Mouse (Mus musculus) liver, embryonic 15.5 days (tissue): Measurements from ENCODE around the gene Ngf. TPM values are rescaled to one million over a fixed set of nuclear protein-coding genes. Genes with fewer than 3 reads are reported as not detected.

Experiments
- ATAC-seq: fragments of 200-750 bp; cut with Nextera tagmentation; 2 replicates; pipeline ENCODE4 v1.8.0; 2017; ENCODE audit warnings: moderate number of reproducible peaks, mild to moderate bottlenecking, moderate library complexity; ENCODE audit not compliant: insufficient read depth
- H3K27ac ChIP-seq: fragments of 300-500 bp; sonication (generic); replicated peaks from 2 replicates; pipeline ENCODE4 v1.5.1; 2015; ENCODE audit warnings: mild to moderate bottlenecking, inconsistent platforms
- H3K27me3 ChIP-seq: fragments of 300-500 bp; sonication (generic); 2 replicates; pipeline ENCODE4 v1.6.1; 2015; ENCODE audit warnings: mild to moderate bottlenecking, inconsistent platforms
- H3K36me3 ChIP-seq: fragments of 300-500 bp; sonication (generic); replicated peaks from 2 replicates; pipeline ENCODE4 v1.6.1; 2015; ENCODE audit warnings: moderate library complexity, mild to moderate bottlenecking, inconsistent platforms
- H3K4me1 ChIP-seq: fragments of 300-500 bp; sonication (generic); replicated peaks from 2 replicates; pipeline ENCODE4 v1.6.1; 2015; ENCODE audit warnings: inconsistent platforms
- H3K4me2 ChIP-seq: fragments of 300-500 bp; sonication (generic); 2 replicates; pipeline ENCODE4 v1.6.1; 2015; ENCODE audit warnings: moderate library complexity, mild to moderate bottlenecking, inconsistent platforms
- H3K4me3 ChIP-seq: fragments of 300-500 bp; sonication (generic); replicated peaks from 2 replicates; pipeline ENCODE4 v1.5.1; 2015; ENCODE audit warnings: mild to moderate bottlenecking, inconsistent platforms
- H3K9ac ChIP-seq: fragments of 300-500 bp; sonication (generic); 2 replicates; pipeline ENCODE4 v1.6.1; 2015; ENCODE audit warnings: moderate library complexity, mild to moderate bottlenecking, inconsistent platforms
- H3K9me3 ChIP-seq: fragments of 300-500 bp; sonication (generic); replicated peaks from 2 replicates; pipeline ENCODE4 v1.6.1; 2016; ENCODE audit warnings: inconsistent platforms
- WGBS: fragments of 180-500 bp; shearing (Covaris S2); methylation state at CpG from one replicate; pipeline ENCODE4 v1.1.7; 2015; ENCODE audit warnings: mixed read lengths; ENCODE audit not compliant: insufficient replicate concordance; 5-methylcytosine and 5-hydroxymethylcytosine counted together
- polyA plus RNA-seq: library from polyadenylated mRNA; unstranded; fragments of >200 nt; fragmentation: Nextera tagmentation; extraction: Ambion mirVana; gene quantifications from 2 replicates; pipeline ENCODE4 v1.2.1, GENCODE M21; 2015

Ngf gene
- polyA plus RNA-seq, 1 experiment from 2014 or later: 0.30 TPM

DNA sequence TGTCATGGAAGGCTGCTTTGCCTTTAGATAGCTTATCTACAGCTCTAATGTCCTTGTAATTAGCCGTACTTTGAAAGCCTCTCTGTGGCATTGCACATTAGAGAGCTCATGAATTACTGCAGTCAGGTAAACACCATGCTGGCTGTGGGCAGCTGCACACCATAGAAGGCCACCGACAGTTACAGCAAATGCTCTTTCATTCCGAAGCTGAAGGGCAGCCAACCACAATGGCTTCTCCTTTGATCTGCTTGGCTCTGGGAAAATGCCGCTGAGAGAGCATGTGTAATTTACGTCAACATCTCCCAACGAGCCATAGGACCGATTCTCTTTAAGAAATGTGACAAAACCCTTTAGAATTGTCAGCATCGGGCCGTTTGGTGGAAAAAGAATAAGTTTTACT, 38.7 kb downstream of the Ngf start:
- ATAC-seq: no peak
- WGBS: 47% methylated on average over 9 of the region's 9 CpGs
- H3K27ac ChIP-seq: no peak overlapping the region
- H3K4me1 ChIP-seq: no peaks in the 10 kb centered on the region
- no peaks in the 10 kb centered on the region for H3K27me3 ChIP-seq
- no peaks in the 10 kb centered on the region for H3K36me3 ChIP-seq
- H3K9me3 ChIP-seq: no peaks in the 10 kb centered on the region
- H3K9ac ChIP-seq: no peak overlapping the region
- no peak overlapping the region for H3K4me3 ChIP-seq
- H3K4me2 ChIP-seq: no peak overlapping the region

DNA sequence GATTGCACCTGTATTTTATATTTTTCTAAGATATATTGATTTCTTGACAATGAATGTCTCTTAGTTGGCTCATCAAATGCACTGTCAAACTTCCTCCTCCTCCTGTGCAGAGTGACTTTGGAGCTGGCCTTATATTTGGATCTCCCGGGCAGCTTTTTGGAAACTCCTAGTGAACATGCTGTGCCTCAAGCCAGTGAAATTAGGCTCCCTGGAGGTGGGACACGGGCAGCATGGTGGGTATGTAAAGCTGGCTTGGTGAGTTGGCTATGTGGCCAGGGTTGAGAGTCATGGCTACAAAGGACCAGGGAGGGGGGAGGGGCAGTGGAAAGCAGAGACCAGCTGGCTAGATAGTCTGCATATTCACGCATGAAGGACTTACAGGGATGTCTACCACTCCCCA, 39.9 kb downstream of the Ngf start:
- ATAC-seq: no peak
- Histone ChIP-seq H3K27ac (no peak overlapping the region), H3K36me3 (no peaks in the 10 kb centered on the region), H3K4me2 (no peak overlapping the region), H3K4me3 (no peak overlapping the region), H3K9ac (no peak overlapping the region), H3K9me3 (no peaks in the 10 kb centered on the region), H3K4me1 (no peaks in the 10 kb centered on the region), H3K27me3 (no peaks in the 10 kb centered on the region)
- 50% methylated on average over 3 of the region's 3 CpGs for WGBS

DNA sequence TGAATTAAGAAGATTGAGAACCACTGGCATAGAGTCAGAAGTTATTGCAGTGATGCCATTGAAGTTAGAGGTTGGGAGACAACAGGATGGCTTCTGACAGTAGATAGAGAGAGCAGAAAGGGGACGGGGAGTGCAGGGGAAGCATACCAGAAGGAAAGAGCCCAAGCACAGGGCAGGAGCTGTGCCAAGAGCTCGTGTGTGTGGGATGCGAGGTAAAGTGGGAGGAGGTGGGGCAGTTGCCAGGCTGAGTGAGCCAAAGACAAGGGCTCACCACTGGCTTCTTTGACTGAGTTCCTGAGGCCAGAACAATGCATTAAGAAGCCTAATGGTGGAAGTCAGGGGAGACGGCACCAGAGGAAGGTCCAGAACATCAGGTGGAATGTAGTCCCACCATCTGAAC, 47.2 kb downstream of the Ngf start:
- Histone ChIP-seq H3K4me2 (no peak overlapping the region), H3K9me3 (no peaks in the 10 kb centered on the region), H3K4me1 (no peaks in the 10 kb centered on the region), H3K27ac (no peak overlapping the region), H3K9ac (no peak overlapping the region), H3K4me3 (no peak overlapping the region), H3K27me3 (no peaks in the 10 kb centered on the region), H3K36me3 (no peaks in the 10 kb centered on the region)
- no peak for ATAC-seq
- WGBS: 51% methylated on average over 4 of the region's 4 CpGs

DNA sequence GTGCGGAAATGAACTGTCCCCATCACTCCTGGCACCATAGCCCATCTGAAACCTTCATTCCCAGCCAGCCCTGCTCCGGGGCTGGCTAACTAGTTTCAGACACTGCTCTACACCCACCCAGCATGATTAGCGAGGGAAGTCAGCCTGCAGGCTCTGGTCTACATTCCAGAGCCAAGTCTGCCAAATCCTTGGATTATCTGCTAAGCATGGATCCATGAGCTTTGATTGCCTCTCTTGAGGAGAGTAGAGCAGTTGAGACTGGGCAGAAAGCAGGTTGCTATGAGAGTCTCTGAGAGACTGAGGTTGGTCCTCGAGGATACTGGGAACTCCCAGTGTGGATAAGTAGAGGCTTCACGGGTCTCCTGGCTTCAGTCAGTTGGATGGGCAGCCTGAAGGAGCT, 51.3 kb downstream of the Ngf start:
- Histone ChIP-seq H3K4me2 (no peak overlapping the region), H3K4me1 (no peaks in the 10 kb centered on the region), H3K9ac (no peak overlapping the region), H3K27me3 (no peaks in the 10 kb centered on the region), H3K4me3 (no peak overlapping the region), H3K27ac (no peak overlapping the region), H3K9me3 (no peaks in the 10 kb centered on the region), H3K36me3 (no peaks in the 10 kb centered on the region)
- 62% methylated on average over 5 of the region's 5 CpGs for WGBS
- no peak for ATAC-seq

DNA sequence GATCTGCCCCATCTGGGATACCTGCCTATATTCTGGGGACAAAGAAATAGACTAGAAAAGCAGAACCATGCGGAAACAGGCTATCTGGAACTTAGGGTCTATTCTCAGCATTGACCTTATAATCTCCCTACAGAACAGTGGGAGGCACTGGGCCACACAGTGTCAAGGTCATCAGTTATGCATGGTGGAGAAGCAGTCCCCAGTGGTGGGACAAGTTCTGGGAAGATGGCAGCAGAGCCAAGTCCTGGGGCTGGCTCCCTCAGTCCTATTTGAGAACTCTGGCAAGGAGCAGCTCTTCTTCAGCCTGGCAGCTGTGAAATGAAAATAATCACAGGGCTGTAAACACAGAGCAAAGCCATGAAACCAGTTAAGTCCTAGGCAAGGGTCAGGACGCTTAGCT, 54.0 kb downstream of the Ngf start:
- no peak for ATAC-seq
- Histone ChIP-seq H3K27ac (no peak overlapping the region), H3K27me3 (no peaks in the 10 kb centered on the region)

DNA sequence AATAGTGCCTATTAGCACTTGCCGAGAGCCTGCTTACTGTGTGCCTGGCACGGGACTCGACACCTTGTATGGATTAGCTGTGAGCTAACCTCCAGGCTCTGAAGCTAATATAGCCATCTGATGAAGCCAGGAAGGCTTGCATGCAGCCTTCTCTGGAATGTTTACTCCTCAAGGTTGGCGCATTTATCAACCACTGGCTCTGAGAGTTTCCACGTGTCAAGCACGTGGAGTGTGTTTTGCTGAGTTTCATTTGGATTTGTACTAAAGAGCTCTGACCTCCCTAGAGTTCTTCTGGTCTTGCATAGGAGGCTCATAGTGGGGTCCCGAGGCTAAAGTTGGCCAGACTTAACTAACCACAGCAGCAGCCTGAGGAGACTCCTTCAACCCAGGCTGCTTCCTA, 55.2 kb downstream of the Ngf start:
- no peaks in the 10 kb centered on the region for H3K27me3 ChIP-seq
- no peaks in the 10 kb centered on the region for H3K9me3 ChIP-seq
- no peak overlapping the region for H3K9ac ChIP-seq
- no peaks in the 10 kb centered on the region for H3K36me3 ChIP-seq
- no peak overlapping the region for H3K4me3 ChIP-seq
- 59% methylated on average over 7 of the region's 7 CpGs for WGBS
- no peak for ATAC-seq
- H3K27ac ChIP-seq: no peak overlapping the region
- H3K4me1 ChIP-seq: no peaks in the 10 kb centered on the region
- no peak overlapping the region for H3K4me2 ChIP-seq

More for the DNA sequence above, 54.0 kb downstream of the Ngf start:
- Histone ChIP-seq H3K4me1 (no peaks in the 10 kb centered on the region), H3K9ac (no peak overlapping the region), H3K4me2 (no peak overlapping the region), H3K9me3 (no peaks in the 10 kb centered on the region), H3K4me3 (no peak overlapping the region), H3K36me3 (no peaks in the 10 kb centered on the region)
- WGBS: 53% methylated on average over 2 of the region's 2 CpGs

DNA sequence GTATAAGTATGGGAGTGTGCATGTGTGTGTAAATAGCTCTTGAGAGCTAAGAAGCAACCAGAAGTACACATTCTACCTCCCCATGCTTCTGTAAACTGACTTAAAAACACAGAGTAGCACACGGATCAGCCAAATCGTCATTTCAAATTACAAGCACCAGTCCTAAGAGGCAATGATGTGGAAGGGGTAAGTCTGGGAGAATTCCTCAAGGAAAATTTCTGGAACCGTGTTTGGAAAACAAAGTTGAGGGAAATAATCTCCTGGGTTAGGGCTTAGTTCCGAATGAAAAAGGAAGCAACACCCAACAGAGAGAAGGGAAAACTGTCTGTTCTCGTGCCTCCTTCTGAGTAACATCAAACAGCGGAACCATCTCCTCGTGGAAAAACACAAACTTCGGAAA, 56.1 kb downstream of the Ngf start:
- H3K4me3 ChIP-seq: no peak overlapping the region
- no peak for ATAC-seq

DNA sequence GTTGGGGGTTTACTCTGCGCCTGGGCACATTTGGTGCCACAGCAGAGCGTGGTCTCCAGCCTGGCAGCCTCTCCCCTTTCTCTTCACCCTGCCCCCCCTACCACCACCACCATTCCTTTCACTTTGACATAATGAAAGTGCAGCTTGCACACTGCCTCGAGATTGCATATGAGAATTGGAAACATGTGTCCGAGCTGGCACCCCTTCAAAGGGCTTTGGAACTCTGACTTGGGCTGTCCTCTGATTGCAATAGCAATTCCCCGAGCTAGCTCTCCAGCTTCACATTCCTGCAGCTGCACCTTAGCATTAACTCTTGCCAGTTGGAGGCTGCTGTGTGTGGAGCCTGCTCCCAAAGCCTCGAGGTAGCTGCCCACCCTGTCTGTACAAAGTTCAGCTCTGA, 56.8 kb downstream of the Ngf start:
- Histone ChIP-seq H3K4me3 (no peak overlapping the region), H3K9me3 (no peaks in the 10 kb centered on the region), H3K4me2 (no peak overlapping the region), H3K27me3 (no peaks in the 10 kb centered on the region), H3K27ac (no peak overlapping the region), H3K36me3 (no peaks in the 10 kb centered on the region), H3K9ac (no peak overlapping the region), H3K4me1 (no peaks in the 10 kb centered on the region)
- no peak for ATAC-seq
- 55% methylated on average over 6 of the region's 6 CpGs for WGBS

More for the DNA sequence above, 56.1 kb downstream of the Ngf start:
- 59% methylated on average over 8 of the region's 8 CpGs for WGBS
- no peaks in the 10 kb centered on the region for H3K4me1 ChIP-seq
- no peaks in the 10 kb centered on the region for H3K27me3 ChIP-seq
- H3K36me3 ChIP-seq: no peaks in the 10 kb centered on the region
- H3K9ac ChIP-seq: no peak overlapping the region
- no peaks in the 10 kb centered on the region for H3K9me3 ChIP-seq
- no peak overlapping the region for H3K27ac ChIP-seq
- no peak overlapping the region for H3K4me2 ChIP-seq

DNA sequence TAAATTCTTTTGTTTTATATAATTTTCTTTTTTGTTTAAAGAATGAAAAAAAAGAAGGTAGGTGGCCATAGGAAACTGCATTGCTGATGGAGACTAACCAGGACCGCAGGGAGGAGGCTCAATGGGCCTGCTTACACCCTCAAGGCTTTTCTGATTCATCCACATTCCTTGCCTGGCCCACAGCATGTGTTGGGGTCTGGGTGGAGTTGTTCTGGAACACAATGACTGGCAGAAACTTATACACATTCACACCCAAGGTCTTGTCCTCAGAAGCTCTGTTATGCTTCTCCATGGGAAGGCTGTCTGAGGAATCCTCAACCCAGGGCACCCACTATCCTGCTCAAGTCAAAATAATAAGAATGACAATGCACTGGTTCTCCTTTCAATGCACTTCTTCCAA, 65.0 kb downstream of the Ngf start:
- no peaks in the 10 kb centered on the region for H3K36me3 ChIP-seq
- no peaks in the 10 kb centered on the region for H3K27me3 ChIP-seq
- H3K4me1 ChIP-seq: no peaks in the 10 kb centered on the region
- 61% methylated on average over 1 of the region's 1 CpGs for WGBS
- ATAC-seq: no peak
- H3K9ac ChIP-seq: no peak overlapping the region
- H3K4me2 ChIP-seq: no peak overlapping the region
- no peaks in the 10 kb centered on the region for H3K9me3 ChIP-seq
- no peak overlapping the region for H3K4me3 ChIP-seq
- no peak overlapping the region for H3K27ac ChIP-seq

DNA sequence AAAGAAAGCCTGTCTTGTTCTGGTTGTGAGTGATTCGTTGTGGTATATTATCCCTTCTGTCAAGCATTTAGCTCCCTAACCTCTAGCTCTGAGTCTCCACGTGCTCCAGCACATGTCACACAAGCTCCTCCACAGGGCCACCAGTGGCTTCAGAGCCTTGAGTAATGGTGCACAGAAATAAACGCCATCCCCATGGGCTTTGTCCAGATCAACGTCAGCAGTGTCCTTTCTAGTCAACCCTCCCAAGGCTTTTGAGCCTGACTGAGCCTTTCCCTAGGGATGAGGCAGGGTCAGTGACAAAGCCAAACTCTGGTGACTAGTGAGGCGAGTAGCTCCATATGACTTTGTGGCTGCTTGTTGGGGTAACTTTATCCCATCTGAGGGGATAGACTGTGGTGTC, 73.9 kb downstream of the Ngf start:
- Histone ChIP-seq H3K36me3 (no peaks in the 10 kb centered on the region), H3K27ac (no peak overlapping the region), H3K27me3 (no peaks in the 10 kb centered on the region), H3K4me2 (no peak overlapping the region), H3K9me3 (no peaks in the 10 kb centered on the region), H3K4me1 (no peaks in the 10 kb centered on the region), H3K4me3 (no peak overlapping the region), H3K9ac (no peak overlapping the region)
- WGBS: 50% methylated on average over 5 of the region's 5 CpGs
- ATAC-seq: no peak

DNA sequence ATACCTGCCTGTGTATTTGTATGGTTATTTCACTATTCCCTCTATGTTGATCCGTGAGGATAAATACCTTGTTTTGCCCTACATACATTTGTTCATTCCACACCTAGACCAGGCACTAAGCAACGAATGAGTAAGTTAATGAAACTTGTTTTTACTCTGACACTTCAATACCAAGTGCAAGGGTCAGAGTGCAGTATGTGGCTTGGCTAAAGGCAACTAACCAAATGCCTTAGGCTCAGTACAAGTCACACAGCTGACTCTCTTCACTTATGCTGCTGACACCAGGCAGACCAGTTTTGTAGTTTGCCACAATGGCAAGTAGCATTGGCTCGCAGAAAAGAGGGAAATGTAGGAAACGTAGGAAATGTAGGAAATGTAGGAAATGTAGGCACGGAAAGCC, 77.8 kb downstream of the Ngf start:
- Histone ChIP-seq H3K9ac (no peak overlapping the region), H3K4me3 (no peak overlapping the region), H3K27me3 (no peaks in the 10 kb centered on the region), H3K27ac (no peak overlapping the region), H3K4me1 (no peaks in the 10 kb centered on the region), H3K9me3 (no peaks in the 10 kb centered on the region), H3K4me2 (no peak overlapping the region), H3K36me3 (no peaks in the 10 kb centered on the region)
- no peak for ATAC-seq
- 62% methylated on average over 5 of the region's 5 CpGs for WGBS

DNA sequence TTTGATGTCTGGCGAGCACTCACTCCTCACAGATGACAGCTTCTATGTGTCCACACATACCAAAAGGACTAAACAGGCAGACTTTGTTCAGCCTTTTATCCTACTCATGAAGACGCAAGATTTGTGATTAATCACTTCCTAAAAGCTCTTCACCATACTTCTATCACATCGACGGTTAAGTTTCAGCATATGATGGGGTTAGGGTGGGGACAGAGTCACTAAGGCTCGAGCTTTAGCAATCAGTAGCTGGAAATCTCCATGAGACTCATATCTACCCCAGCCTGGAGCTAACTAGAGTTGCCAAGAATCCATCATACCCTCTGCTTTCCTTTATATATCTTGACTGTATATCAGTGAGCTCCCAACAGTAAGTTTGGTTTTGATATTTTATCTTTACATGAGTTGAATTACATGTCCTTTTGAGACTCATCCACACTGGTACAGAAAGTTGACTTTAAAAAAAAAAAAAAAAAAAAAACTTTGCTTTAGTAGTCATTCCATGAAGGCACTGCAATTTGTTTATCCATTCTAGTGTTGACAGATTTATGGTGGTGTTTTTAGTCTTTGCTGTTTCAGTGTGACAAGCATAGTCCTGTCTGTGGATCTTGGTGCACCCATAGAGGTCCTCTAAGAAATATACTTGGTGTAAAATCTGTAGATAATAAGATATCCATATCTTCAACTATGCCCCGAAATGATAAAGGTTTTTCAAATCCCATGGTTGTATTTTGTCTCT, 84.4 kb downstream of the Ngf start:
- H3K4me1 ChIP-seq: no peaks in the 10 kb centered on the region
- H3K9me3 ChIP-seq: no peaks in the 10 kb centered on the region

More for the DNA sequence above, 84.4 kb downstream of the Ngf start:
- no peaks in the 10 kb centered on the region for H3K27me3 ChIP-seq
- no peak overlapping the region for H3K27ac ChIP-seq
- 49% methylated on average over 6 of the region's 6 CpGs for WGBS
- H3K9ac ChIP-seq: no peak overlapping the region
- no peak overlapping the region for H3K4me2 ChIP-seq
- H3K36me3 ChIP-seq: no peaks in the 10 kb centered on the region
- H3K4me3 ChIP-seq: no peak overlapping the region
- no peak for ATAC-seq
